Comparison of ENCODE assay signal across 20 mouse cellular contexts in the genomic region with DNA sequence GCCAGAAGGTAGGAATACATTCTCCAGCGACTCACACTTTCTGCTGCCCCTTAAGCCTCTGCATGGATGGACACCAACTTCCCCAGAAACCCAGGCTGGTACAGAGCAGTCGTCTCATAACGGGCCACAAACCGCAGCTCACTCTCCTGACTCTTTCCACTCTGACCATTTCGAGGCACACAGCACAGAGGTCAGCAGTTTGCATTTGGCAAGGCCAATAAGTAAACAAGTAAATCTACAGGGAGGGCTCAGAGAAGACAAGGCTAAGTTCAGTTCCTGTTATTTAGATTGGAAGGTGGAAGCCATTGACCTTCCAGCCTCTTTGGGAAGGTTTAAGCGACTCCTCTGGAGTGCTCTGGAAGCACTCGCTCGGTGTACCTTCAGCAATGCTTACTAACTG.
"Had no signal": no experiment of that assay in that cellular context is flagged by ENCODE, and none has a peak within 500 bp of the region (broad histone marks: within the 10 kb centered on the region; RNA-seq: fewer than 3 reads in every experiment).

No protein-coding gene starts in this region.

- H3K4me1 ChIP-seq: limb, embryonic 12.5 days; limb, embryonic 15.5 days; midbrain, embryonic 12.5 days; midbrain, embryonic 15.5 days; neural tube, embryonic 12.5 days; stomach, embryonic 15.5 days had no signal

- H3K9me3 ChIP-seq: limb, embryonic 12.5 days; limb, embryonic 15.5 days; midbrain, embryonic 12.5 days; midbrain, embryonic 15.5 days; neural tube, embryonic 12.5 days; stomach, embryonic 15.5 days had no signal

- H3K4me3 ChIP-seq: limb, embryonic 12.5 days; limb, embryonic 15.5 days; midbrain, embryonic 12.5 days; midbrain, embryonic 15.5 days; neural tube, embryonic 12.5 days; stomach, embryonic 15.5 days had no signal

- ATAC-seq: intestine, embryonic 16.5 days; lung, postnatal 0 days; midbrain, embryonic 15.5 days had no signal

- H3K9ac ChIP-seq: limb, embryonic 12.5 days; limb, embryonic 15.5 days; lung, embryonic 14.5 days; midbrain, embryonic 12.5 days; midbrain, embryonic 15.5 days; neural tube, embryonic 12.5 days; stomach, embryonic 15.5 days had no signal

- H3K4me2 ChIP-seq: limb, embryonic 12.5 days; limb, embryonic 15.5 days; lung, embryonic 14.5 days; midbrain, embryonic 12.5 days; midbrain, embryonic 15.5 days; neural tube, embryonic 12.5 days; stomach, embryonic 15.5 days had no signal

- H3K27me3 ChIP-seq: limb, embryonic 12.5 days; limb, embryonic 15.5 days; midbrain, embryonic 12.5 days; midbrain, embryonic 15.5 days; neural tube, embryonic 12.5 days; stomach, embryonic 15.5 days had no signal

- DNase-seq: kidney, adult 18-20 months; kidney, adult 9 months; kidney, postnatal 14 days; kidney, postnatal 4 days; left cerebral cortex, postnatal 4 days; lung, embryonic 14.5 days; retina, postnatal 1 day; right cerebral cortex, postnatal 25 days; spleen, adult 18-20 months; thymus, postnatal 14 days; thymus, postnatal 4 days had no signal

- H3K27ac ChIP-seq: limb, embryonic 12.5 days; limb, embryonic 15.5 days; macrophage; midbrain, embryonic 12.5 days; midbrain, embryonic 15.5 days; neural tube, embryonic 12.5 days; stomach, embryonic 15.5 days had no signal
